Mouse (Mus musculus) T-helper 2 cell (primary cell): Measurements from ENCODE around the gene Ston2.

ENCODE experiments used
- in situ Hi-C: fragments of 300-600 bp; cut with MboI, MseI; formaldehyde crosslinking; loops from one replicate; pipeline ENCODE4 v1.15.1; 2025; ENCODE audit warnings: high pct_unique_total_duplicates

Ston2 gene

GRCm38 (mm10) chr12:91787959-91788437 lies at the start of gene Ston2:
Ston2 (minus strand) TSS chr12:91788387.
- in situ Hi-C loops, result loop anchor here (5.0 to 10.0 kb wide), 2 partner anchors 146 to 383 kb away; no protein-coding TSS in a partner anchor

DNA sequence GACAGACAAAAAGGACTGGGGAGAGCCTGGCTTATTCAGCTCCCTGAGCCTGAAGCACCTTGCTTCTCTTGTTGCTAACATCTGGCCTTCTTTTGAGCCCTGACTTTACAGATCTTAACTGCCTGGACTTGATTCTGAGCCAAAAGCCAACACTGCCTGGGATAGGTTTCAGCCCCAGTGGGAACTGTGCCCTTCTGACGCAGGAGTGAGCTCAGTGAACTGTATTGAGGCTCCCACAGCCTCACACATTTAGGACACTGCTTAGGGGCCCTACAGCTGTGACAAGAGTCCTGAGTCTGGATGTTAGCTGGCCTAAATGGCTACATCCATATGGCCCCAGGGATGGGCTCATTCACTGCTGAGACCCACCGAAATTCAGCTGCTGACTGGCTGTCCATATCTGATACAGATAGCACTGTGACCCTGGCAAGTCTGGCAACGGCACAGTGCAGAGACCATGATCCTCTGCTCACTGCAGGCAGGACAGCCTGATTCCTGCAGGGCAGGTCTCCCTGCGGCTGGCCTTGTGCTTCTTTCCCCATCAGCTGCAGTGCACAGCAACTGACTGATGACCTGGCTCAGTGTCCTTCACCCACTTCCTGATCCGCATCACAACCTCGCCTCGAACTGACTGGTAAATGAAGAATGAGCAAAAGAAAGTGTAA lies 49.3 kb upstream of the Ston2 start:
- in situ Hi-C loops, result no loop called here

DNA sequence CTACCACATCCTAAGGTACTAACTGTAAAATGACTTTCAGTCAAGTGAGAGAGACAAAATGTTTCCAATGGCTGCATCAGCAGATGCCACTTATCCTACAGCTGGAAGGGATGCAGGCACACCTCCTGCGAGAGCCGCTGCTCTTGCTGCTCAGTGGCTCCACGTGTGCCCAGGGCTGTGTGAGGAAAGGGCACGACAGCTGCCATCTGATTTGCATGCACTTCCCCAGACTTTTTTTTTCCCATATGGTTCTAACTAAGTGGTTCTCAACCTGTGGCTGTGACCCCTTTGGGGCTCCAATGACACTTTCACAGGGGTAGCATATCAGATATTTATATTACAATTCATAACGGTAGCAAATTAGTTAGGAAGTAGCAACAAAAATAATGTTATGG lies 45.7 kb upstream of the Ston2 start:
- in situ Hi-C loops, result no loop called here

- in situ Hi-C loops, result no loop called here
Measured at GRCm38 (mm10) chr12:91833237-91833938, 45.2 kb upstream of the Ston2 start.

GRCm38 (mm10) chr12:91831410-91831809 lies 43.2 kb upstream of the Ston2 start:
- in situ Hi-C loops, result no loop called here

- in situ Hi-C loops, result no loop called here
Measured at GRCm38 (mm10) chr12:91820461-91820860, 32.3 kb upstream of the Ston2 start.

GRCm38 (mm10) chr12:91818726-91819125 lies 30.5 kb upstream of the Ston2 start:
- in situ Hi-C loops, result no loop called here

DNA sequence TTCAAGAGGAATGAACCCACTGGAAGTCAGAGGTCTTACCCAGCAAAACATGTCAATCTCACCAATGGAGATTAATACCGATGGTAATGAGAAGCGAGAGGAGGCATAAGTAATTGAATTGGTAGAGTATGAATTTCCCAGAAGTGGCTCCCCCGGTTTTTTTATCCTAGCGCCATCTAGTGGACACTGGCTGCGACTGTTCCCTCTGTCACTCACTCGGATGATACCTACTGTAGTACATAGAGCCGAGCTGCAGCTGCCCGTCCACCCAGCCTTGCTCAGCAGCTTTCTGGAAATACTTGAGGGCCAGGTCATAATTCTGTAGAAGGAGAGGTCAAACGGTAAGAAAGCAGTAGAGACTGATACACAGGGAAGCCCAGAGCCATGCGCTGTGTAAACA lies 27.8 kb upstream of the Ston2 start:
- in situ Hi-C loops, result no loop called here

- in situ Hi-C loops, result no loop called here
Measured at GRCm38 (mm10) chr12:91815552-91815951, 27.4 kb upstream of the Ston2 start.

- in situ Hi-C loops, result no loop called here
Measured at GRCm38 (mm10) chr12:91808911-91809310, 20.7 kb upstream of the Ston2 start.

- in situ Hi-C loops, result no loop called here
Measured at GRCm38 (mm10) chr12:91807761-91808160, 19.6 kb upstream of the Ston2 start.

DNA sequence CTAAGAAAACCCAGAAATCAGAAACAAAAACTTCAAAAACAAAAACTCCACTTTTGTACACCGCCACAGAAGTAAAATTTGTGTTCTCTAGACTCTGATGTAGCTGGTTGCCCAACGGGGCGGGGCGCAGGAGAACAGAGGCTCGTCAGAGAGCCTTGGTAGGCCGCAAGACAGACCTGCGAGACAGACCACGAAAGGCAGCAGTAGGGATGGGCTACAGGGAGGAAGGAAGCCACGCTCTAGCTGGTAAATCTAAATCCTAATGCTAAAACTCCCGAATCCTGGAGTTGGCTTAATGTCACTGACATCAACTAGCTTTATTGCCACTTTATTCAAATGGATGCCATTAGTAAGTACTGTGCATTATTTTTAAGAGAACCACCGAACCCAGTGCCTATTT lies 18.9 kb upstream of the Ston2 start:
- in situ Hi-C loops, result no loop called here

GRCm38 (mm10) chr12:91804262-91804661 lies 16.1 kb upstream of the Ston2 start:
- in situ Hi-C loops, result no loop called here

DNA sequence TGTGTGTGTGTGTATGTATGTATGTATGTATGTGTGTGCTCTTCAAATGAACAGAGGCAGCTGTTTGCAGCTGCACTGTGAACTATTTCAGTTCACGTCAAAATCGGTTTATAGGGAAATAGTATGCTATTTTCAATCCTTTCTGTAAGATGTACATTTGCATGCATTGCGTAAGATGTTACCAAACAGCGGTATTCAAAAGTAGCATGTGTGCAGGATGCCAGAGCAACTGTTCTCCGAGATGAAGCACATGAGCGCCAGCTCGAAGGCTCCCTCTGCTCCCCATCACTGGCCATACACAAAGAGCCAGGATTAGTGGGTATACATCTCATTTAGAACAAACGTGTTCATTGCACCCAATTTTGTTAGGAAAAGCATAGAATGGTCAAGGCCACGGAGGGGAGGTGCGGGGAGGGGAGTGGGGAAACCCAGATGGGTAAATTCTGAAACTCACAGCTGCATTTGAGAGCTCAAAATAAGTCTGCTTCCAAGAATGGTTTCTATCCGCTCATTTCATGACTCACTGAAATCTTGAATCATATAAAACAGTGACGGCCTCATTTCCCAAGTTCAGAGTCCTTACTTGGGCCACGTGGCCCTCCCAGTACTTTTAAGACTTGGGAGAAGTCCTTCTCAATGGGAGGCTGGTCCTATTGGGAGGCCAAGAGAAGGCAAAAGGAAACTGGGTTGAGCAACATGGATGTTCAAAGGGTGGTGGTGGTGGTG lies 15.2 kb upstream of the Ston2 start:
- in situ Hi-C loops, result no loop called here

DNA sequence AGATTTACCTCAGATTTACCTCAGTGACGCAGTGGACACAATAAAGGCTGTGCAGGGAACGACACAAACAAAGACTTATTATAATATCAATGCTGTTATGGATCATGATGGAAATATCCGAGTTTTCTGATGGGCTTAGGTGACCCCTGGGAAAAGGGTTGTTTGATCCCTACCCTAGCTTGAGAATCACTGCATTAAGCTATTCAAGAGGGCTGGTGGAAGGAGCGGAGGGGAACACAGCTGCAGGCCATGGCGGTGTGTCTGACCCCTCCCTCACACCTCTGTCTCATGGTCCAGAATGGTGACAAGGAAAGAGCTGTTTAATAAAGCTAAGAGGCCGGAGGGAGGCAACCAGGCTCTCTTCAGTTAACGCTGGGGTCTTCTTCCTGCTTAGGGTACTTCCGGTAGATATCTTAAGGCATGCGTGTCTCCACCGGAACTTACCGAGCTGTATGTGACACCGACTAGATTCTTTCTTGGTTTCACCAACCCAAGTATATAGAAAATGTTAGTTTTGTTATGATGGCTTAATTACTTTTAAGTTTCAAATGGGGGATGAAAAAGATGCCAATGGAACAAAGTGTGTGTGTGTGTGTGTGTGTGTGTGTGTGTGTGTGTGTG lies 14.5 kb upstream of the Ston2 start:
- in situ Hi-C loops, result no loop called here

- in situ Hi-C loops, result no loop called here
Measured at GRCm38 (mm10) chr12:91800861-91801385, 12.7 kb upstream of the Ston2 start.

DNA sequence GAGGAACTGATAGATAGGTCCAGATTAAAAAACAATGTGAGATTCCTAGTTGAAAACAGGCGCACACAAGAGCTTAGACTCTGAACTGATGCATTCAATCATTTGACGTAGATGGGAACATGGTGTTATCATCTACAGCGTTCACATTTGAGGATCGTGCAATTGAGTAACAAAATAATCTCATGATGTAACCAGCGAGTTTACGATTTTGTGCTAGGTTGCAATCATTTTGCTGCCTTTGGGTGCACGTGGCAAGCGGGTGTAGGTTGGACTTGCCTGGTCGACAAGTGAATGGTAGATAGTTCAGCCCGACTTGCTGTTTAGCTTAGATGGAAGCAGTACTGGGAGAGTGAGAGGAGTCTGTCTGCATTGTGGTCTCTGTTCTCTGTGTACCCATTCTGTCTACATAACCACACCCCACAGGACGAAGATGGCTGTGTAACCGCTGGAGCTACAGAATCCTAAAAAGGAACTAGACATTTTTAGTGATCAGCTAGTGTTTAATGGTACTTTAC lies 11.7 kb upstream of the Ston2 start:
- in situ Hi-C loops, result no loop called here

DNA sequence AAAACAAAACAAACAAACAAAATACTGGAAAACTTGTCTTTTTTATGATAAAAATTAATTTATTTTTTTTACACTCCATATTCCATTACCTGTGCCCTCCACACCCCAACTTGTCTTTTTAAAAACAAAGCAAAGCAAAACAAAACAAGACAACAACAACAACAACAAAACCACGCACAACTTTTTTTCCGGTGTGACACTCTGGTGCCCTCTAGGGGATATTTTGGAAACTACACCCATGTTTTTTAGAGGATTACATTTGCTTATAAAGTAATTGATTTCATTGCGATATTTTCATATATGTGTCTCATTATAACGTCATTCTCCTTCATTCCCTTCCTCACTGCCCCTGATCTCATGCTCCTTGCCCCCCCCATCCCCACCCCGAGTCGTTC lies 11.2 kb upstream of the Ston2 start:
- in situ Hi-C loops, result no loop called here

GRCm38 (mm10) chr12:91798720-91799378 lies 10.7 kb upstream of the Ston2 start:
- in situ Hi-C loops, result no loop called here

- in situ Hi-C loops, result no loop called here
Measured at GRCm38 (mm10) chr12:91796774-91797173, 8.6 kb upstream of the Ston2 start.

GRCm38 (mm10) chr12:91793266-91793665 lies 5.1 kb upstream of the Ston2 start:
- in situ Hi-C loops, result no loop called here
